In genomic region chr13:52904175-52904574, GRCm38 (mm10) we compare ENCODE assay signal across 8 mouse cellular contexts. TPM values are rescaled to one million over a fixed set of nuclear protein-coding genes. Genes with fewer than 3 reads are reported as not detected.
A peak's percentile ranks its signal among the peaks of the same experiment; 100 is the strongest.
DNase-seq lines count a peak whose midpoint lies in the region; ATAC-seq lines count a peak whose summit lies in the region.
"Had no signal": no experiment of that assay in that cellular context is flagged by ENCODE, and none has a peak within 500 bp of the region (broad histone marks: within the 10 kb centered on the region; RNA-seq: fewer than 3 reads in every experiment).

No protein-coding gene starts in this region.

- 30% methylated on average over 6 of the region's 6 CpGs for WGBS in lung, embryonic 16.5 days
- 20% methylated on average over 6 of the region's 6 CpGs for WGBS in embryonic facial prominence, embryonic 13.5 days
- WGBS in hindbrain, embryonic 13.5 days, result 36% methylated on average over 6 of the region's 6 CpGs
- WGBS in stomach, embryonic 14.5 days, result 35% methylated on average over 6 of the region's 6 CpGs

- no peaks in the 10 kb centered on the region for H3K9me3 ChIP-seq in lung, embryonic 16.5 days (ENCODE audit: control insufficient read depth, low read length)
- no peaks in the 10 kb centered on the region for H3K9me3 ChIP-seq in embryonic facial prominence, embryonic 13.5 days
- H3K9me3 ChIP-seq in hindbrain, embryonic 13.5 days, result no peaks in the 10 kb centered on the region
- no peaks in the 10 kb centered on the region for H3K9me3 ChIP-seq in stomach, embryonic 14.5 days (ENCODE audit: control insufficient read depth, low read depth, low read length)

- H3K9ac ChIP-seq in lung, embryonic 16.5 days (ENCODE audit: low read length), result no peak overlapping the region
- no peak overlapping the region for H3K9ac ChIP-seq in embryonic facial prominence, embryonic 13.5 days
- H3K9ac ChIP-seq in hindbrain, embryonic 13.5 days, result no peak overlapping the region
- H3K9ac ChIP-seq in stomach, embryonic 14.5 days (replicated peaks; ENCODE audit: low read depth, low read length), result no peak overlapping the region

- no peaks in the 10 kb centered on the region for H3K27me3 ChIP-seq in lung, embryonic 16.5 days (ENCODE audit: control insufficient read depth, insufficient read depth, low read depth, low read length)
- H3K27me3 ChIP-seq in embryonic facial prominence, embryonic 13.5 days, result no peaks in the 10 kb centered on the region
- H3K27me3 ChIP-seq in hindbrain, embryonic 13.5 days, result no peaks in the 10 kb centered on the region
- H3K27me3 ChIP-seq in stomach, embryonic 14.5 days (ENCODE audit: control insufficient read depth, insufficient read depth, low read length), result no peaks in the 10 kb centered on the region

- H3K4me3 ChIP-seq in lung, embryonic 16.5 days (ENCODE audit: low read length), result no peak overlapping the region
- H3K4me3 ChIP-seq in embryonic facial prominence, embryonic 13.5 days, result no peak overlapping the region
- no peak overlapping the region for H3K4me3 ChIP-seq in hindbrain, embryonic 13.5 days
- no peak overlapping the region for H3K4me3 ChIP-seq in stomach, embryonic 14.5 days (ENCODE audit: low read depth, low read length)

- H3K4me1 ChIP-seq in lung, embryonic 16.5 days (replicated peaks; ENCODE audit: control insufficient read depth, insufficient read depth, low read length), result peaks cover 17% of the 10 kb centered on the region
- H3K4me1 ChIP-seq in embryonic facial prominence, embryonic 13.5 days, result peaks cover 32% of the 10 kb centered on the region
- H3K4me1 ChIP-seq in hindbrain, embryonic 13.5 days (replicated peaks), result peaks cover 37% of the 10 kb centered on the region
- peaks cover 7% of the 10 kb centered on the region; the same call in 1 of the 2 replicates for H3K4me1 ChIP-seq in stomach, embryonic 14.5 days (ENCODE audit: control insufficient read depth, insufficient read depth, low read length)

- no peak overlapping the region for H3K4me2 ChIP-seq in lung, embryonic 16.5 days (ENCODE audit: low read depth, low read length)
- H3K4me2 ChIP-seq in embryonic facial prominence, embryonic 13.5 days, result no peak overlapping the region
- peak overlapping the region; percentile 11; the same call in 1 of the 2 replicates for H3K4me2 ChIP-seq in hindbrain, embryonic 13.5 days
- no peak overlapping the region for H3K4me2 ChIP-seq in stomach, embryonic 14.5 days (replicated peaks; ENCODE audit: low read depth, low read length)

- no peak for DNase-seq in lung, postnatal 36 days
- DNase-seq in cerebellum, adult 11 months, result no peak
- DNase-seq in right cerebral cortex, postnatal 36 days (ENCODE audit: low spot score in 2 of 2), result no peak
- DNase-seq: gastrocnemius, postnatal 36 days had no signal

- no peak overlapping the region for H3K27ac ChIP-seq in lung, embryonic 16.5 days (ENCODE audit: low read length)
- peak overlapping the region; percentile 82 for H3K27ac ChIP-seq in embryonic facial prominence, embryonic 13.5 days
- peak overlapping the region; percentile 69; the same call in 1 of the 2 replicates for H3K27ac ChIP-seq in hindbrain, embryonic 13.5 days
- H3K27ac ChIP-seq in stomach, embryonic 14.5 days (ENCODE audit: low read length), result peak overlapping the region; percentile 48; the same call in 1 of the 2 replicates

- no peaks in the 10 kb centered on the region; the same call in none of the 2 replicates for H3K36me3 ChIP-seq in lung, embryonic 16.5 days (ENCODE audit: control insufficient read depth, insufficient read depth, low read length)
- peaks cover 24% of the 10 kb centered on the region for H3K36me3 ChIP-seq in embryonic facial prominence, embryonic 13.5 days
- H3K36me3 ChIP-seq in hindbrain, embryonic 13.5 days, result peaks cover 23% of the 10 kb centered on the region
- H3K36me3 ChIP-seq in stomach, embryonic 14.5 days (ENCODE audit: control insufficient read depth, insufficient read depth, low read length), result 0 out of 2 replicates have a peak, but pooled peaks cover 5% of the 10 kb centered on the region

- ATAC-seq in lung, embryonic 16.5 days (ENCODE audit: low read depth), result peak; percentile 35; the same call in 1 of the 2 replicates
- ATAC-seq in embryonic facial prominence, embryonic 13.5 days (ENCODE audit: insufficient number of reproducible peaks, insufficient read depth, low FRiP score, low TSS enrichment, low read depth), result no peak
- no peak for ATAC-seq in hindbrain, embryonic 13.5 days (ENCODE audit: low FRiP score)
- ATAC-seq in stomach, embryonic 14.5 days (ENCODE audit: insufficient number of reproducible peaks, insufficient read depth, low FRiP score, low read depth), result no peak

RNA-seq across cellular contexts. Expression of gene Auh, which starts 25.3 kb away (rescaled TPM):
- polyA plus RNA-seq in lung, embryonic 16.5 days (2015; fragmentation: Nextera tagmentation; extraction: Ambion mirVana), result 44.6 TPM in 2 replicates
- 46.4 and 53.9 TPM in 2 replicates for polyA plus RNA-seq in embryonic facial prominence, embryonic 13.5 days (2015; fragmentation: Nextera tagmentation; extraction: Ambion mirVana)
- polyA plus RNA-seq in hindbrain, embryonic 13.5 days (2015; fragmentation: Nextera tagmentation; extraction: Ambion mirVana), result 61.8 and 64.6 TPM in 2 replicates
- 30.5 and 36.3 TPM in 2 replicates for polyA plus RNA-seq in stomach, embryonic 14.5 days (2014; fragmentation: Nextera tagmentation; extraction: Ambion mirVana)
